Mouse (Mus musculus): ENCODE measurements around the gene Rfx3. TPM values are rescaled to one million over a fixed set of nuclear protein-coding genes. Genes with fewer than 3 reads are reported as not detected.

Rfx3 gene
- polyA plus RNA-seq, 1 experiment = 7.5 TPM

DNA sequence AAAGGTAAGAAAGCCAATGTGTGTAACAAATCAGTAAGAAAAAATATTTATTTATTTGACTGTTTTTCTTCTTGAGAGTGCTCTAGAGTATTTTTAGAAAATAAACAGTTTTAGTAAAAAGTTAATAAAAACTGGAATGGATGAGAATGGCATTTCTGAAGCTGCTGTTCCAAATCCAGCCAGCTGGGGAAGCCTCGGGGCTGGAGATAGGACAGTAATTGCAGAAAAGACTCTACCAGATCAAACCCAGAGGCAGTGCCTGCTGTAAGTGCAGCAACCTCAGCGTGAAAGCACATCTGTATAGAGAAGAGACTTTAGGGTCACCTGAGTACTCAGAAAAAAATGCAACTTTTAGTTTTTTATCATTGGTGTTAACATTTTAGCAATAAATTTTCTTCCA lies 91.9 kb downstream of the Rfx3 start:
- 68% methylated on average over 2 of the region's 2 CpGs for WGBS
- Histone ChIP-seq H3K36me3 (ENCODE audit: control insufficient read depth, insufficient read depth, low read length) (no peaks in the 10 kb centered on the region), H3K4me1 (replicated peaks; ENCODE audit: control insufficient read depth, insufficient read depth, low read length) (no peaks in the 10 kb centered on the region), H3K4me3 (ENCODE audit: control insufficient read depth, insufficient read depth, low read length) (no peak overlapping the region), H3K27ac (ENCODE audit: control insufficient read depth, insufficient read depth, low read length) (no peak overlapping the region), H3K27me3 (ENCODE audit: control insufficient read depth, insufficient read depth, low read length) (no peaks in the 10 kb centered on the region)
- DNase-seq = no peak
- no peak for TF ChIP-seq CTCF (IDR thresholded peaks at IDR 0.05; ENCODE audit: borderline replicate concordance, control insufficient read depth, extremely low read depth, insufficient read depth, low read length, poor library complexity)
- TF ChIP-seq POLR2A (IDR thresholded peaks at IDR 0.05; ENCODE audit: control insufficient read depth, extremely low read depth, insufficient read depth, low read length, poor library complexity) = no peak

DNA sequence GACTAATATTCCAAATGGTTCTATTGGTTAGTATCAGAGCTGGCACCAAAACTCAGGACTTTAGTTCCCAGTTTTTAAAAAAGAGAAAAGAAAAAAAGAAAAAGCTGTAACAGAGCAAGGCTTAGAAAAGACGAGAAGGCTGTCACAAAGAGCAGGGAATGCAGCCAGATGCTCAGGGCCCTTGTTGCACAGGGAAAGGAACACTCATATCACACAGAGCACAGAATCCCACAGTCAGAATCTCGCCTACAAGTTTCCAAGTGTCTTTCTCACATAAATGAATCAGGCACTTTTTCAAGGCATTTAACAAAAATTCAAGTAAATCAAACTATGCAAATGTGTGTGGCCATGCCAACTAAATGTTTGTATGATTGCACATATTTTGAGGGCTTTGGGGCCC lies 94.5 kb downstream of the Rfx3 start:
- H3K27ac ChIP-seq (ENCODE audit: control insufficient read depth, insufficient read depth, low read length) = no peak overlapping the region
- WGBS = 97% methylated on average over 2 of the region's 2 CpGs
- TF ChIP-seq CTCF (IDR thresholded peaks at IDR 0.05; ENCODE audit: borderline replicate concordance, control insufficient read depth, extremely low read depth, insufficient read depth, low read length, poor library complexity) (no peak), POLR2A (IDR thresholded peaks at IDR 0.05; ENCODE audit: control insufficient read depth, extremely low read depth, insufficient read depth, low read length, poor library complexity) (no peak)
- H3K27me3 ChIP-seq (ENCODE audit: control insufficient read depth, insufficient read depth, low read length) = no peaks in the 10 kb centered on the region
- no peak overlapping the region for H3K4me3 ChIP-seq (ENCODE audit: control insufficient read depth, insufficient read depth, low read length)
- no peaks in the 10 kb centered on the region for H3K36me3 ChIP-seq (ENCODE audit: control insufficient read depth, insufficient read depth, low read length)
- no peaks in the 10 kb centered on the region for H3K4me1 ChIP-seq (replicated peaks; ENCODE audit: control insufficient read depth, insufficient read depth, low read length)
- DNase-seq = no peak

DNA sequence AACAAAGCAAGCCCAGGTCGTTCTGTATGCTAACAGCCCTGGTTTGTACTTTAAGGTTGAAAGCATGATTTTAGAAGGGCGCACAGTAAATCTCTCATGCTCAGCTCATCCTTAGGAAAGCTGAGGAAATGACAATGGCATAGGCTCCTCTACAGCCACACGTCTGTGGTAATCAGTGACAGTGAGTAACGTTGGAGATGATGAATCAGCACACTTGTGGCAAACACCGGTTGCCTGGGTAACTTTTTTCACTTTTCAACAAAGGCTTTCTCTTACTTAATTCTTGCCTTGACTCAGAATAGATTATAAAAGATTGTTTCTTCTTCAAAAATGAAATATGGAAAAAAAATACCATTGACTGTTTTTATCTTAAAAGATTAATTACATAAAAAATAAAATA lies 104.0 kb downstream of the Rfx3 start:
- Histone ChIP-seq H3K27me3 (ENCODE audit: control insufficient read depth, insufficient read depth, low read length) (no peaks in the 10 kb centered on the region), H3K4me1 (replicated peaks; ENCODE audit: control insufficient read depth, insufficient read depth, low read length) (no peaks in the 10 kb centered on the region), H3K36me3 (ENCODE audit: control insufficient read depth, insufficient read depth, low read length) (no peaks in the 10 kb centered on the region), H3K27ac (ENCODE audit: control insufficient read depth, insufficient read depth, low read length) (no peak overlapping the region), H3K4me3 (ENCODE audit: control insufficient read depth, insufficient read depth, low read length) (no peak overlapping the region)
- no peak for DNase-seq
- WGBS = 9% methylated on average over 5 of the region's 5 CpGs
- TF ChIP-seq POLR2A (IDR thresholded peaks at IDR 0.05; ENCODE audit: control insufficient read depth, extremely low read depth, insufficient read depth, low read length, poor library complexity) = no peak
- TF ChIP-seq CTCF (IDR thresholded peaks at IDR 0.05; ENCODE audit: borderline replicate concordance, control insufficient read depth, extremely low read depth, insufficient read depth, low read length, poor library complexity) = no peak

DNA sequence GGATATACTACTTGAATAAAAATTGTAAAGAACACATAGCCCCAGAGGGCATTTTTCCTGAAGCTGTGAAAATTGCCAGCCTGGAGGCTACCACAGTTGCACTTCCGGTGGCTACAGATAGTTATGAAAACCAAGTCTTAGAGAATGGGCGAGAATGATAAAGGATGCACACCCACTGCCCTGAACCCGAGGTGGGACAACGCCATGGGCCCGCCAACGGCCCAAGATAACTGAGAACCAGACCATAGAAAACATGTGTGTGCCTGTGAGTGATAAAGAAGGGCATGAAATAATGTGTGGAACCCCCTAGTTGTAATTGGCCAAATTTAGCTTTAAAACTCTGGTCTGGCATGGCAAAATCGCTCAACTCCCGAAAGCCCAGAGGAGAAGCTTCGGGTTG lies 105.0 kb downstream of the Rfx3 start:
- TF ChIP-seq POLR2A (IDR thresholded peaks at IDR 0.05; ENCODE audit: control insufficient read depth, extremely low read depth, insufficient read depth, low read length, poor library complexity) (no peak), CTCF (IDR thresholded peaks at IDR 0.05; ENCODE audit: borderline replicate concordance, control insufficient read depth, extremely low read depth, insufficient read depth, low read length, poor library complexity) (no peak)
- H3K4me3 ChIP-seq (ENCODE audit: control insufficient read depth, insufficient read depth, low read length) = no peak overlapping the region
- no peaks in the 10 kb centered on the region for H3K27me3 ChIP-seq (ENCODE audit: control insufficient read depth, insufficient read depth, low read length)
- WGBS = 94% methylated on average over 9 of the region's 9 CpGs
- no peak overlapping the region for H3K27ac ChIP-seq (ENCODE audit: control insufficient read depth, insufficient read depth, low read length)
- no peaks in the 10 kb centered on the region for H3K4me1 ChIP-seq (replicated peaks; ENCODE audit: control insufficient read depth, insufficient read depth, low read length)
- H3K36me3 ChIP-seq (ENCODE audit: control insufficient read depth, insufficient read depth, low read length) = no peaks in the 10 kb centered on the region
- DNase-seq = no peak

DNA sequence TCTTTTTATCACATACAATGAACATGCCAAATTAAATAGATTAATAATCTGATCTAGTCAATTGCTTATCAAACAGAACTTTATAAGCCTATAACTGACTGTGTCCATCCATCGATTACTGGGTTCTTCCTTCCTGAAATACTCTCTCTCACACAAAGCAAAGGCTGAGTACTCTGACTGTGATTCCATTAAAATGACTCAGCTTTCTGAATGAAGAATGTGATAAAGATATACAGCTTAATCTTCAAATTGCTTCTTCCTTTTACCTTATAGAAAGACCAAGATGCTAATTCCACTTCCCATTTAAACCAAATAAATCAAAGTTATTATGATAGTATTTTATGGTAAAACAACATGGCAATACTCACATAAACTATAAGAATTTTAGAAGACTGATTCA lies 105.8 kb downstream of the Rfx3 start:
- no peaks in the 10 kb centered on the region for H3K27me3 ChIP-seq (ENCODE audit: control insufficient read depth, insufficient read depth, low read length)

DNA sequence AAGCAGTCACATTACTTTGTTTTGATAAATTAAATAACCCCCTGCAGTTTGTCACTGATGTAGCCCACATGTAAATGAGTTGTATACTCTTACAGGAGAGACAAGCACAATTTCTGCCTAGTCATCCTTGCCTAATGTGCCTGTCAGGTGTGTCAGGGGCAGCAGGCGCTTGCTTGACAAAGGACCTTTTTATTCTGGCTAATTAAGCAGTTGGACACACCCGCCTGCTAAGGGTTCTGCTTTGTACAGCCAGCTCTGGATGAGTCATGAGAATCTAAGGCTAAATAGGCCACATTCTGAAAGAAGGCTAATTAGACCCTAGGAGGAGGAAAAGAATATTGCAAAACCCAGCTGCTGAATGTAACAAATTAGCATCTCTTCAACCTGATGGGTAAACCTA lies 106.3 kb downstream of the Rfx3 start:
- no peak for DNase-seq
- no peak overlapping the region for H3K27ac ChIP-seq (ENCODE audit: control insufficient read depth, insufficient read depth, low read length)
- no peaks in the 10 kb centered on the region for H3K27me3 ChIP-seq (ENCODE audit: control insufficient read depth, insufficient read depth, low read length)
- no peaks in the 10 kb centered on the region for H3K36me3 ChIP-seq (ENCODE audit: control insufficient read depth, insufficient read depth, low read length)
- 97% methylated on average over 2 of the region's 2 CpGs for WGBS
- TF ChIP-seq CTCF (IDR thresholded peaks at IDR 0.05; ENCODE audit: borderline replicate concordance, control insufficient read depth, extremely low read depth, insufficient read depth, low read length, poor library complexity) (no peak), POLR2A (IDR thresholded peaks at IDR 0.05; ENCODE audit: control insufficient read depth, extremely low read depth, insufficient read depth, low read length, poor library complexity) (no peak)
- H3K4me3 ChIP-seq (ENCODE audit: control insufficient read depth, insufficient read depth, low read length) = no peak overlapping the region
- no peaks in the 10 kb centered on the region for H3K4me1 ChIP-seq (replicated peaks; ENCODE audit: control insufficient read depth, insufficient read depth, low read length)

More for the DNA sequence above, 105.8 kb downstream of the Rfx3 start:
- no peak for DNase-seq
- no peaks in the 10 kb centered on the region for H3K4me1 ChIP-seq (replicated peaks; ENCODE audit: control insufficient read depth, insufficient read depth, low read length)
- no peak overlapping the region for H3K4me3 ChIP-seq (ENCODE audit: control insufficient read depth, insufficient read depth, low read length)
- TF ChIP-seq POLR2A (IDR thresholded peaks at IDR 0.05; ENCODE audit: control insufficient read depth, extremely low read depth, insufficient read depth, low read length, poor library complexity) = no peak
- TF ChIP-seq CTCF (IDR thresholded peaks at IDR 0.05; ENCODE audit: borderline replicate concordance, control insufficient read depth, extremely low read depth, insufficient read depth, low read length, poor library complexity) = no peak
- 92% methylated on average over 1 of the region's 1 CpGs for WGBS
- no peaks in the 10 kb centered on the region for H3K36me3 ChIP-seq (ENCODE audit: control insufficient read depth, insufficient read depth, low read length)
- H3K27ac ChIP-seq (ENCODE audit: control insufficient read depth, insufficient read depth, low read length) = no peak overlapping the region

DNA sequence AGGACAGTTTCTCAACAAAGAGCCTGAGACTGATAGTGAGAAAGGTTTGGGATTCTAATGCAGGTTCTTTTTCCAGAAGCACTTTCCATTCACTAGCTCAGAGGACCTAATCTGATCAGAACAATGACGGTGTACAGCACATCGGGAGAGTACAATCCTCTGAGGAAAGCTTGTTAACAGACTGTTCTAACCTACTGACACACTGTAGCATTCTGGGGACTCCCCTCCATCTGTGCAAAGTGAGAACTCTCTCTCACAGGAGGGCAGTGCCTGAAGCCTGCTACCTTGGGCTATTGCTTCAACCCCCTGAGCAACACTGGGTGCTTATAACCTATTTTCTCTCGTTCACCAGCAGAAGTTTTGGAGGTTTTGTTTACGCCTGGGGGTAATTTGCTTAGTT lies 106.8 kb downstream of the Rfx3 start:
- WGBS = 96% methylated on average over 4 of the region's 4 CpGs
- Histone ChIP-seq H3K27me3 (ENCODE audit: control insufficient read depth, insufficient read depth, low read length) (no peaks in the 10 kb centered on the region), H3K36me3 (ENCODE audit: control insufficient read depth, insufficient read depth, low read length) (no peaks in the 10 kb centered on the region), H3K4me3 (ENCODE audit: control insufficient read depth, insufficient read depth, low read length) (no peak overlapping the region), H3K27ac (ENCODE audit: control insufficient read depth, insufficient read depth, low read length) (no peak overlapping the region), H3K4me1 (replicated peaks; ENCODE audit: control insufficient read depth, insufficient read depth, low read length) (no peaks in the 10 kb centered on the region)
- DNase-seq = no peak
- TF ChIP-seq POLR2A (IDR thresholded peaks at IDR 0.05; ENCODE audit: control insufficient read depth, extremely low read depth, insufficient read depth, low read length, poor library complexity) = no peak
- no peak for TF ChIP-seq CTCF (IDR thresholded peaks at IDR 0.05; ENCODE audit: borderline replicate concordance, control insufficient read depth, extremely low read depth, insufficient read depth, low read length, poor library complexity)

All from thymus, adult 2 months (tissue).